Mouse (Mus musculus): Measurements from ENCODE around the gene Prox1.

DNA sequence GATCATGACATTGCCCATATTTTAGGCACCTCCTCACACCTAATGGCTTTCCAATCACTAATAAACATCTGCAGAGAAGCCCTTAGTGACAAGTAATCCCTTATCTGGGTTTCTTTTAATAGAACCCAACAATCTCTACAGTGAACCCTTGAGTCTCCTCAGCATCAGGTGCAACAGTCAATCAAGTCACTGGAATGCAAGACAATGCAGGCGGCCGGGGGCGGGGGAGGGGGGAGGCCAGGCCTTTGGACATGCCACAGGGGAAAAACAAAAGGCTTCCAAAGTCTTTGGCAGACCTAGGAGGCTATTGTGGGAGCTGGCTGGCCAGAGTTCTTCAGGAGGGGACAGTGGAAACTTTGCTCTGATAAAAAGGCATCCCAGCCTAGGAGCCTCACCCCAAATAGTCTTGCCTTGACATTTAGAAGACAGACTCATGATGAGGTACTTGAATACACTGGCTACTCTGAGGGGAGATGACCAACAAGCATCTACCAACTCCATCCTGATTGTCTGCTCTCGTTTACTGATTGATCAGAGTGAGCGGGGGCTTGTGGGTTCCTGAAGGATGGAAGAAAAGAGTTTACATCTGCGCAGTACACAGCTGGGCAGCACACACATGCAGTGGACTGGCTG, 43.2 kb downstream of the Prox1 start:
- no peak for TF ChIP-seq POLR2A (IDR thresholded peaks at IDR 0.05; ENCODE audit: low read depth, low read length)
- no peak for TF ChIP-seq CTCF (IDR thresholded peaks at IDR 0.05; ENCODE audit: extremely low read depth, insufficient read length, insufficient replicate concordance, low read depth, low read length)
